Mouse (Mus musculus): ENCODE results near the gene Cpeb4.
"Not testable (repeated sequence)": the region's sequence is repeated elsewhere in the genome, so short reads cannot be mapped to it uniquely, and the experiment has no call there.

Gene Cpeb4

GRCm38 (mm10) chr11:31974826-31975225, 102.8 kb downstream of the Cpeb4 start:
- DNase-seq (ENCODE audit: low spot score in 2 of 2) = no peak

- no peak for DNase-seq (ENCODE audit: low spot score in 2 of 2)
Observed at GRCm38 (mm10) chr11:31975678-31976077, 103.7 kb downstream of the Cpeb4 start.

DNA sequence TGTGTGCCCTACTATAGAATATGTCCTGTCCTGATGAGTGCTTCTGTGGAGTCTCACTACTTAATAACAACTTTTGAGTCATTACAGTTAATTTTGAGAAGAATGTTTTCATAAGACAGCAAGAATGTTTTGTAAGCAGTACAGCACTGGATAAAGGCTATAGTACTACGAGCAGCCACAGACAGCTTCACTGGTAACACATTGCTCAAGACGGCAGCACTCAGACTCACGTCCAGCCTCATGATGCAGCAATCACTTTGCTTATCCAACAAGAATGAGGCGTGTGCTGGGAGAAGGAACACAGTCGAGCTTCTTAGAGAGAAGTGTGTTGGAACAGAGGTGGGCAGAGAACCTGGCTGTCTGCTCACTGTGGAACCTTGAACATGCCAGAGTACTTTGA, 104.1 kb downstream of the Cpeb4 start:
- no peak for DNase-seq (ENCODE audit: low spot score in 2 of 2)

DNA sequence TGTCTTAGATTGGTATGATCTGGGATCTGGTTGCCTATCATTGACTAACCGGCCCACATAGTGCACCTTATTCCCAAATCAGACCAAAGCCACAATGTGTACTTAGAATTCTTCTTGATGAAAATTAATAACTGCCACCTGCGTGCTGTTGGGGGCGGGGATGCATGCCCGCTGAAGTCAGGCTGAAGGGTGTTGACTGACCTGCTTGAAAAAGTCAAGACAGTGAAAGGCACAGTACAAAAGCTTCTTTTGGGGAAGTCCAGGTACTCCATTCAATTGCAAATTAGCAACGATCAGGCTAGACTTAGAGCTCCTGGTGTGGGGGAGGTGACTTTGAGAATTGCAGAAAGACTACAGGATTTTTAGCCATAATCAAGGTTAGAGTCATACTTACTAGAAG, 108.1 kb downstream of the Cpeb4 start:
- not testable (repeated sequence) for DNase-seq (ENCODE audit: low spot score in 2 of 2)

DNA sequence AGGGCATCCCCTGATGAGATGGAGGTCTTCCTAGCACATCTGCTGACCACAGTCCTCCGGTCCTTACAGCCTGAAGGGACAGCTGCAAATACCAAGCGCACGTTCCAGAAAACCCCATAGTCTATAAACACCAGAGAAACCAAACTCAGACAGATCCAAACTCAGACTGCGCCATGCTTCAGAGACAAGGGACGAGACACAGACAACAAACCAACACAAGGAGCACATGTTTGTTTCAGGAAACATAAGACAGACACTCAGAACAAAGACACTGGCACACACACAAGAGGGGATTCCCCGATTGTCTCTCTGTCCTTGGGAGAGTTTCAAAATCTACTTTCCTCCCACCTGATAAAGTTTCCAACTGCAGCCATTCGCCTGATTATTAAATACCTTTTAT, 109.8 kb downstream of the Cpeb4 start:
- no peak for DNase-seq (ENCODE audit: low spot score in 2 of 2)

DNA sequence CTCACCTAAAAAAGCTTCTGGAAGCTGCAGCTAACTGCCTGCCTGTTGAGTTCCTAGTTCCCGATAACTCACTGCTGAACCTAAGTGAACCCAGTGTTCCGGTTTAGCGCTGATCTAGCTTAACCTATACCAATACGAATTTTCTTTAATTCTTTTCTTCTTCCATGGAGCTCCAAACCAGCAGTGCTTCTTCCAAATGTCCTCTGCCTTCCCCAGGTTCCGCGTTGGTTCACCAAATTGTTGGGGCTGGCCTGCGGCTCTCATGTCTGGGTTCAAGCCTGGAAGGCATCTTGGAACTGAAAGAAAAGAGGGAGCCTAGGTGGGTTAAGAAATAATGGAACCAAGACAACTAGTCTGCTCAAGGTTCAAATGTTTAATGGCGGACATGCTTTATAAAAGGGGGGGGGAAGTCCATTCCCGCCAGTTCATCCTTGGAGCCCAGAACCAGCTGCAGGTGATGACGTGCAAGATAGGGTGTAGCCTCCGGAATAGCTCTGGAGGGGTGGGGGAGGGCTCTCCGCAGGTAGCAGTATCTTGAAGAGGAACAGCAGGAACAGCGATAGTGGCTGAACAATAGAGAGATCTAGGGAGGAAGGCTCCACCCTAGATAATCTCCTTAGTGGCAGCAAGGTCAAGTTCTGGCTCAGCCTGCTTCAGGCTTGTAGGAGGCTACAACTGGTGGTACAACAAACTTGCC, 110.4 kb downstream of the Cpeb4 start:
- DNase-seq (ENCODE audit: low spot score in 2 of 2) = not testable (repeated sequence)

- DNase-seq (ENCODE audit: low spot score in 2 of 2) = no peak
Observed at GRCm38 (mm10) chr11:31983249-31983648, 111.2 kb downstream of the Cpeb4 start.

GRCm38 (mm10) chr11:31984786-31985185, 112.8 kb downstream of the Cpeb4 start:
- no peak for DNase-seq (ENCODE audit: low spot score in 2 of 2)

Data from spleen, postnatal 10 days (tissue).